Mouse (Mus musculus): ENCODE results near the gene Mfsd6l.

DNA sequence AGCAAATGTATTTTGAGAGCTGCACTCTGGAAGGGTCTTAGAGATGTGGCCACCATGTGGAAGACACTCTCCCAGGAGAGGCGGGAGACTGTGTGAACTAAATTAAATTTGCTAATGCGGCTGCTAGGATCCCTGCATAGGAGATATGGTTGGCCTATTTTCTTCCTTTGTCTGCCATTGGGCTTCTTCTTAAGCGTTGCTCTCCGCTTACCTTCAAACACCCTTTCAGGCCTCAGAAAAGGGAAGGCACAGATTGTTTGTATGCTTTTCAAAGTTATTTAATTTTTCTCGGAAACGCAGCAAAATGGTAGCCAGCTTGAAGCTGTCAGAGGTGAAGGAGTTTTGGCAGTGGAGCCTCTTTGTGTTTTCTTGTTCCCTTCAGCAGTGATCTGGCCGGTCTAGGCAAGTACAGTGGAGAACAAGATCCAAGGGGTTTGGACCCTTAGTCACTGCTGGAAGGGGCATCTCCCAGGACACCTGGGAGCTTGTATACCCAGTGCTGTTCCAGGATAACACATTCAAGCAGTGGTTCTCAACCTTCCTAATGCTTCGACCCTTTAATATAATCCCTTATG, 28.0 kb downstream of the Mfsd6l start:
- no peak for TF ChIP-seq CTCF (conservative IDR thresholded peaks at IDR 0.05; ENCODE audit: insufficient read depth, insufficient read length, low read depth, low read length)
- TF ChIP-seq POLR2A (IDR thresholded peaks at IDR 0.05; ENCODE audit: low read depth, low read length), result no peak
